Mouse (Mus musculus) thymus, postnatal 25 days (tissue): Measurements from ENCODE around the gene Lef1.

Source experiments
- DNase-seq: peaks from one replicate; pipeline ENCODE4 v3.0.0; 2022

Gene Lef1

GRCm38 (mm10) chr3:131110191-131111150 is at the start of gene Lef1:
Lef1 (plus strand) TSS chr3:131110471.
- peak; percentile 80 for DNase-seq

GRCm38 (mm10) chr3:131065001-131065400 is 45.3 kb upstream of the Lef1 start:
- DNase-seq = peak; percentile 33

- DNase-seq = no peak
Observed at GRCm38 (mm10) chr3:131066171-131066570, 44.1 kb upstream of the Lef1 start.

GRCm38 (mm10) chr3:131068000-131068399 is 42.3 kb upstream of the Lef1 start:
- peak; percentile 62 for DNase-seq

DNA sequence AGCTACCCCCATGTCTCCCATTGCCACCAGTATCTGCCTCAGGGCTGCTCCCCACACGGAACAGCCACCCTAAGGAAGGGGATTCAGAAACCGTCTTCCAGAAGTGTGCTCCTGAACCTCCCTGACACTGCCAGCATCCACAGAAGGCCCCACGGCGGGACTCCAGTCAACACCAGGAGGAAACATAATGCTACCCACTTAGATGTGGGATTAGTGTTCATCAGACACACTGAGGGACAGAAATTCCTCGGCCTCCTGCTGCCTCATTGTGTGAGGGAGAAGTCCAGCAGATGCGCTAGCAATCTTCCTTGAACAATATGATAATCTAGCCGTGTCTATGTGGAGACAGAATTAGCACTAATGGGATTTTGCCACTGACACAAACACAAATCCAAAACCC is 40.1 kb upstream of the Lef1 start:
- no peak for DNase-seq

DNA sequence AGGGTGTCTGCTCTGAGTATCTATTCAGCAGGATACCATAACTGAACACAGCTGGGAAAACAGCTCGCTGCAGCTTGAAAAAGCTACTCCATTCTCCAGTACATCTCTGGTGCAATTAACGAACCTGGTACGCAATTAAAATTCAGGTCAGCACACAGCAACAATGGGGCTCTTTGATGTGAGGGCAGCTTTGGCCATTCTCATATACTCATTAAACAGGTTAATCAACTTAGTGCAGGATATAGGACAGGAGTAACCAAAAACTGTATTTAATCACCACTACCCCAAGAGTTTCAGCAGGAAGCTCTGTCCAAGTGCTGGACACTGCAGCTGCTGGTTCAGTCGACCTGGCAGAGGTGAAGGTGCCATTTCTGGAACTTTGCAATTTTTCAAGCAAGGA is 37.6 kb upstream of the Lef1 start:
- DNase-seq = no peak

GRCm38 (mm10) chr3:131073946-131074345 is 36.3 kb upstream of the Lef1 start:
- no peak for DNase-seq

- DNase-seq = no peak
Observed at GRCm38 (mm10) chr3:131078041-131078621, 32.1 kb upstream of the Lef1 start.

- DNase-seq = no peak
Observed at GRCm38 (mm10) chr3:131078719-131079118, 31.6 kb upstream of the Lef1 start.

- DNase-seq = no peak
Observed at GRCm38 (mm10) chr3:131083722-131084121, 26.5 kb upstream of the Lef1 start.

DNA sequence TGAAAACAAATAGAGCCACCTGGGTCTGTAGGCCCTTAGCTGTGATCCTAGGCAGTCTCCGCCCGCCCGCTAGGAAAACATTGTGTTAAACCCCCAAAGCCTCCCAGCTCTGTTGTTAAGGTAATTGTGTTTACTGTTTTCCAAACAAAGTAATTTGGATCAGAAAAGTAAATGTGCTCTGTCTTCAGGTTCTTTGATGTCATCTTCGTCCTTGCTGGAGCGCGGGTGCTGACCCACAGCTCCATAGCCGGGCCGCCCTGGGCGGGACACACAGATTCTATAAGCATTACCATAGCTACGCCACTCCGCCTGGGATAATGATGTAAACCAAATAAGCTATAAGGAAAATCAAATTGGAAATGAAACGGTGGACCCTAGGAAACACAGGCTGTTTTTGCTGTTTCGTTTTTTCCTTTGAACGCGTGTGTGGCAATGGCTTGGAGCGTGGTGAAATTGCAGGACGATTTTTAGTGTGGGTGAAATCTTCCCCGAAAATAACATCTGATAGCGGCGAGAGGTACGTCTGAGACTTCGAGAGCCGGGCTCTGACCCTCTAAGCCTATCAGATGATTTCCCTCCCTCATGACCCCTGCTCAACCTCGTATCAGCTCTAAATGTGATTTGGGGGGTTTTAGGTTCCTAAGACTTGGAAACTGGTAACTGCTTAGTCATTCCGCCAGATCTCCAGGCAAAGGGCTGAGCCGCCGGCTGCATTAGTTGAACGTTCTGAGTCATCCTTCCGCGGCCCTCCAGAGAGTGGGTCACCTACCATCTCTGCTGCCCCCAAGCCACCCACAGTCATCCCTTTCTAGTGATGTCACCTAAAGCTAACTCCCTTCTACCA is 25.3 kb upstream of the Lef1 start:
- peak; percentile 17 for DNase-seq

- DNase-seq = no peak
Observed at GRCm38 (mm10) chr3:131085978-131086377, 24.3 kb upstream of the Lef1 start.

- no peak for DNase-seq
Observed at GRCm38 (mm10) chr3:131089721-131090120, 20.6 kb upstream of the Lef1 start.

GRCm38 (mm10) chr3:131092113-131092512 is 18.2 kb upstream of the Lef1 start:
- DNase-seq = no peak

GRCm38 (mm10) chr3:131093736-131094135 is 16.5 kb upstream of the Lef1 start:
- peak; percentile 49 for DNase-seq

GRCm38 (mm10) chr3:131096105-131096504 is 14.2 kb upstream of the Lef1 start:
- no peak for DNase-seq

DNA sequence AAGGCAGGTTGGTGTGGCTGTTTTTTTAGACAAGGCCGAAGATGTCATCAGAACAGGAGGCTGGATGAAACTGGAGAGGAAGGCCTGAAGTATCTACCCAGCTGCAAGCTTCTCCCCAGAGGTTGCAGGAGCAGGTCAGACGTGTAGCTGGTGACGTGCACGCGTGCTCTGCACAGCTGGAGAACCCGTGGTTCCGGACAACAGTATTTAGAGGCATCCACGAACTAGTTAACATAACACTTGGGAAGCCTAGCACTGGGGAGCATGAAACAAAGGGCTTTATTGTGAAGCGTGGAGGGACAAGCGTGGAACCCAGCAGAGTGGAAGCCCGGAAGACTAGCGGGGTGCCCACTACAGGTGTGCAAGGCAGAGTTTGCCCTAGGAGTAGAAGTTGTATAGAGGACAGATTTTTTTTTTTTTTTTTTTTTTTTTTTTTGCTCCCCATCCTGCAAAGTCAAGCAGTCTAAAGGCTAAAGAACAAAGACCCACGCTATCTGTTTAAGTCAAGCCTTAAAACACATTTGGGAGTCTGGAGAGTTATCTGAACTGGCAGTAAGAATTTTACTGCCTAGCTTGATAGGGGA is 8.0 kb upstream of the Lef1 start:
- no peak for DNase-seq

DNA sequence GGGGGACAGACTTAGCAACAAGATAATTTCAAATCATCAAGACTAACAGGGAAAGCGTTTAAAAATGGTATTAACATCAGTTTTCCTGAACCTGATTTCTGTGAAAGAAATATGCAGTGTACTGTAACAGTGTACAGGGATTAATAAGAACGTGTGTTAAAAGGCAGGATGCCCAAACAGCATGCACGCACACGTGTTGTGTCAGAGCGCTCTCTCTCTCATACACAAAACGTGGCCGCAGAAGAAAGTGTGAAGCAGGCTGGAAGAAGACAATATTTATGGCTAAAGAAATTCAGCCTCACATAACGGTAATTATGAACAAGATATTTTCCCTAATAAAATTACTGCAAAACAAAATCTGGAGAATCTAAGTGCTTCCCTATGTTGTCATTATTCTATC is 4.9 kb upstream of the Lef1 start:
- DNase-seq = no peak

DNA sequence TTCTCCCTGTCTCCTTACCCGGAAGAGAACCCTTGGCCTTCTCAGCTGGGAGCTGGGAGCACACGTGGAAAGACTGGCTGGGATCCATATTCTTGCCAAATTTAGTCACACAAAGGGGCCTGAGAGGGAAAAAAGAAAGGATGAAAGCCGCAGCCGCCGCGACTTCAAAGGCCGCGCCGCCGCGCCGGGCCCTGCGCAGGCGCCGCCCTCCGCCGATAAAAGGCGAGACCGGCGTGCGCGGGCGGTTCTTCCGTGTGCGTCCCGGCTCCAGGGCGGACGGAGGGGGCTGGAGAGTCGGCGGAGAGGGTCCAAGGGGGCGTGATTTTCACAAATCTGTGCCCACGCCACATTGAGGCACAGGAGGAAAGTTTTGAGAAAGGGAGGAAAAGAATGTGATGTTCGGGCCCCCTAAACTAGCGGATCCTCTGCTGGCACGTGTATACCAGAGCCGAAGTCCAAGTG is 4.3 kb upstream of the Lef1 start:
- DNase-seq = peak; percentile 81

DNA sequence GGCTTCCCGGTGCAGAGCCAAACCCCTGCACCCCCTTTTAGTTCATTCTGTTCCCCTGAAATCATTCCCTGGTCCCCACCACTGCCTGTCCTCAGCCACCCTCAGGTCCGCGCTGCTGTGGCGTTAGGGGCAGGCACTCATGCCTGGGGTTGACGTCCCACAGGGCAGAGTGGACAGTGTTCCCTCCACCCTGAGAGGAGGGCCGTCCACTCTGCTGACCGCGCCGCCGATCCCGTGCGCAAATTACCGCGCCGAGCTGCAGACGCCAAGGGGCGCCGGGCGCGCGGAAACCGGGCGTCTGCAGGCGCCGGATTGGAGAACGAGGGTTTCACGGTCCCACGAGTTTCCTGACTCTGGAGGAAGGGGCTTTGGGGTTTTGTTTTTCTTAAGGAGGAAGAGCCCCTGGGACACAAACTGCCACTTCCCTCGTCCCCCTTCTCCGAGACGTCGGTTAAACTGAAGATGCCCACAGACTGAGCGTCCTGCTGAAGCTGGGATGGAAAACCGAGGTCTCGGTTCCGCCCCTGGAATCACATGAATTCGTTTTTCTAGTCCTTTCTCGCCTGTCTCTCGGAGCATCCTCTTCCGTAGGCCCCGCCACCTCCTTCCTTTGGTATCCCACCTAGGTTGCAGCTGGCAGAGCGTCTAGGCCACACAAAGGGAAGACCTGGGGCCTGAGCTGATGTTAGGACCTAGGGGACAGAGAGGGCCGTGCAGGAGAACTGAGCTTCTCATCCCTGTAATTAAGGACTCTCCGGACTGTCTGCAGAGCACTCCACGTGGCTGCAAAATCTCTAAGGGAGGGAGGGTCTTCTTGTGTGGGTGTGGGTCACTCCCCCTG is 3.6 kb upstream of the Lef1 start:
- DNase-seq = peak; percentile 50

GRCm38 (mm10) chr3:131107301-131108093 is 2.8 kb upstream of the Lef1 start:
- DNase-seq = peak; percentile 52
